Mouse (Mus musculus) megakaryocyte, embryonic 14.5 days (primary cell): ENCODE data around the gene Baiap2l1.

Experiments used
- FLI1 ChIP-seq: IDR thresholded peaks from 2 replicates; pipeline ENCODE4 v1.6.1; 2012; ENCODE audit warnings: low read length, inconsistent platforms, mixed read lengths
- GATA1 ChIP-seq: IDR thresholded peaks from 3 replicates; pipeline ENCODE4 v1.6.1; 2012; ENCODE audit warnings: mixed read lengths, low read length, inconsistent platforms, borderline replicate concordance

GRCm38 (mm10) chr5:144314731-144315494, 43.0 kb downstream of the Baiap2l1 start:
- TF ChIP-seq GATA1 (no peak), FLI1 (no peak)
